Mouse (Mus musculus) testis, adult 2 months (tissue): ENCODE data around the gene Sdc4. TPM values are rescaled to one million over a fixed set of nuclear protein-coding genes. Genes with fewer than 3 reads are reported as not detected.

Source experiments
- H3K27ac ChIP-seq: fragments of 200-500 bp; 2 replicates; pipeline ENCODE4 v1.5.1; 2012; ENCODE audit warnings: low read depth, low read length; ENCODE audit not compliant: control insufficient read depth, insufficient read depth
- H3K27me3 ChIP-seq: fragments of 200-500 bp; 2 replicates; pipeline ENCODE4 v1.6.1; 2012; ENCODE audit warnings: mild to moderate bottlenecking, low read length, moderate library complexity; ENCODE audit not compliant: control insufficient read depth, insufficient read depth
- H3K36me3 ChIP-seq: fragments of 200-500 bp; 2 replicates; pipeline ENCODE4 v1.6.1; 2012; ENCODE audit warnings: mild to moderate bottlenecking, low read length; ENCODE audit not compliant: control insufficient read depth, insufficient read depth
- H3K4me1 ChIP-seq: fragments of 200-500 bp; 2 replicates; pipeline ENCODE4 v1.6.1; 2012; ENCODE audit warnings: low read length; ENCODE audit not compliant: control insufficient read depth, insufficient read depth
- H3K4me3 ChIP-seq: fragments of 200-500 bp; 2 replicates; pipeline ENCODE4 v1.5.1; 2012; ENCODE audit warnings: low read depth, mild to moderate bottlenecking, low read length, moderate library complexity, mixed read lengths; ENCODE audit not compliant: control insufficient read depth
- CTCF ChIP-seq: fragments of 200-500 bp; IDR thresholded peaks from 2 replicates; pipeline ENCODE4 v1.5.1; 2012; ENCODE audit warnings: low read depth, mild to moderate bottlenecking, inconsistent platforms, low read length, moderate library complexity; ENCODE audit not compliant: control insufficient read depth, insufficient read depth, insufficient replicate concordance
- POLR2A ChIP-seq: fragments of 200-500 bp; IDR thresholded peaks from 2 replicates; pipeline ENCODE4 v1.6.1; 2012; ENCODE audit warnings: low read depth, mild to moderate bottlenecking, inconsistent platforms, low read length, moderate library complexity; ENCODE audit not compliant: control insufficient read depth
- polyA plus RNA-seq: library from polyadenylated mRNA; depleted of rRNA; stranded (reverse); fragments of >200 nt; gene quantifications from 2 replicates; pipeline ENCODE4 v1.2.3, GENCODE M21; 2012; rRNA removed

Sdc4 gene
- 12.2 and 16.6 TPM in 2 replicates for polyA plus RNA-seq

GRCm38 (mm10) chr2:164443460-164444000 lies at the start of gene Sdc4:
Sdc4 (minus strand) TSS chr2:164443887.
- no peak for TF ChIP-seq CTCF
- TF ChIP-seq POLR2A = no peak
- H3K4me3 ChIP-seq = peak within 1 kb of the TSS; percentile 77
- H3K27ac ChIP-seq = peak within 1 kb of the TSS; percentile 50
- H3K27me3 ChIP-seq = no peaks in the 10 kb centered on the region
- peaks cover 7% of the 10 kb centered on the region; the same call in 1 of the 2 replicates for H3K4me1 ChIP-seq
- H3K36me3 ChIP-seq = no peaks in the 10 kb centered on the region

GRCm38 (mm10) chr2:164487812-164488211 lies 44.1 kb upstream of the Sdc4 start:
- Histone ChIP-seq H3K4me1 (peaks cover 13% of the 10 kb centered on the region), H3K36me3 (no peaks in the 10 kb centered on the region), H3K27ac (no peak overlapping the region), H3K4me3 (no peak overlapping the region), H3K27me3 (no peaks in the 10 kb centered on the region)
- TF ChIP-seq POLR2A (no peak), CTCF (no peak)

- H3K4me3 ChIP-seq = peak overlapping the region; percentile 45
- H3K27me3 ChIP-seq = no peaks in the 10 kb centered on the region
- no peak overlapping the region for H3K27ac ChIP-seq
- TF ChIP-seq POLR2A (no peak), CTCF (no peak)
- H3K4me1 ChIP-seq = peaks cover 13% of the 10 kb centered on the region
- no peaks in the 10 kb centered on the region for H3K36me3 ChIP-seq
Observed at GRCm38 (mm10) chr2:164487115-164487527, 43.4 kb upstream of the Sdc4 start.

- Histone ChIP-seq H3K4me3 (peak overlapping the region; percentile 45), H3K36me3 (no peaks in the 10 kb centered on the region), H3K4me1 (peaks cover 13% of the 10 kb centered on the region), H3K27ac (0 out of 2 replicates have a peak overlapping the region, but pooled peaks have one; percentile 48), H3K27me3 (no peaks in the 10 kb centered on the region)
- TF ChIP-seq POLR2A = no peak
- no peak for TF ChIP-seq CTCF
Observed at GRCm38 (mm10) chr2:164486258-164487114, 42.8 kb upstream of the Sdc4 start.

- TF ChIP-seq CTCF = no peak
- TF ChIP-seq POLR2A = no peak
- Histone ChIP-seq H3K36me3 (no peaks in the 10 kb centered on the region), H3K4me3 (peak within 1 kb of the TSS; percentile 45), H3K27me3 (no peaks in the 10 kb centered on the region), H3K4me1 (peaks cover 13% of the 10 kb centered on the region), H3K27ac (0 out of 2 replicates have a peak within 1 kb of the TSS, but pooled peaks have one; percentile 48)
Observed at GRCm38 (mm10) chr2:164485681-164486257, 42.1 kb upstream of the Sdc4 start, which contains the start of gene Dbndd2. Dbndd2 (plus strand) TSS chr2:164486106.

- TF ChIP-seq POLR2A = peak; percentile 67; the same call in 1 of the 2 replicates
- no peak for TF ChIP-seq CTCF
- H3K27ac ChIP-seq = peak within 1 kb of the TSS; percentile 14; the same call in 1 of the 2 replicates
- no peaks in the 10 kb centered on the region for H3K4me1 ChIP-seq
Observed at GRCm38 (mm10) chr2:164473624-164474023, 29.9 kb upstream of the Sdc4 start, which contains the start of gene Trp53tg5. Trp53tg5 (minus strand) TSS chr2:164473724.

GRCm38 (mm10) chr2:164470254-164470653 lies 26.6 kb upstream of the Sdc4 start:
- Histone ChIP-seq H3K27me3 (no peaks in the 10 kb centered on the region), H3K4me1 (no peaks in the 10 kb centered on the region), H3K27ac (peak overlapping the region; percentile 45), H3K4me3 (peak overlapping the region; percentile 87), H3K36me3 (peaks cover 7% of the 10 kb centered on the region; the same call in 1 of the 2 replicates)
- peak; percentile 39; the same call in 1 of the 2 replicates for TF ChIP-seq CTCF
- no peak; the same call in 1 of the 2 replicates for TF ChIP-seq POLR2A

More at GRCm38 (mm10) chr2:164473624-164474023, 29.9 kb upstream of the Sdc4 start, which contains the start of gene Trp53tg5:
- Histone ChIP-seq H3K36me3 (peaks cover 7% of the 10 kb centered on the region; the same call in 1 of the 2 replicates), H3K4me3 (peak within 1 kb of the TSS; percentile 87), H3K27me3 (no peaks in the 10 kb centered on the region)
